Mouse (Mus musculus): ENCODE data around the gene Ptgds. TPM values are rescaled to one million over a fixed set of nuclear protein-coding genes. Genes with fewer than 3 reads are reported as not detected.

Ptgds gene
- polyA plus RNA-seq, 1 experiment from 2014 or later = 1.2 TPM

- Histone ChIP-seq H3K4me1 (replicated peaks; ENCODE audit: control insufficient read depth, insufficient read depth, low read length) (no peaks in the 10 kb centered on the region), H3K9ac (ENCODE audit: low read depth, low read length) (no peak overlapping the region), H3K4me2 (replicated peaks; ENCODE audit: low read depth) (no peak overlapping the region), H3K27me3 (replicated peaks; ENCODE audit: control insufficient read depth, insufficient read depth, low read length) (no peaks in the 10 kb centered on the region), H3K4me3 (ENCODE audit: low read depth, low read length) (no peak overlapping the region), H3K9me3 (ENCODE audit: control insufficient read depth) (no peaks in the 10 kb centered on the region), H3K27ac (ENCODE audit: low read depth, low read length) (no peak overlapping the region), H3K36me3 (ENCODE audit: control insufficient read depth, insufficient read depth) (no peaks in the 10 kb centered on the region; the same call in 1 of the 2 replicates)
- ATAC-seq = no peak
- WGBS = 85% methylated on average over 20 of the region's 20 CpGs
- no peak for TF ChIP-seq CTCF (IDR thresholded peaks at IDR 0.05; ENCODE audit: low read depth)
These were observed 28.8 kb downstream of the Ptgds start for GRCm38 (mm10) chr2:25441067-25441466.

GRCm38 (mm10) chr2:25436286-25436820 is 33.5 kb downstream of the Ptgds start:
- no peak overlapping the region for H3K4me2 ChIP-seq (replicated peaks; ENCODE audit: low read depth)
- TF ChIP-seq CTCF (IDR thresholded peaks at IDR 0.05; ENCODE audit: low read depth) = no peak
- no peak for ATAC-seq
- no peak overlapping the region for H3K27ac ChIP-seq (ENCODE audit: low read depth, low read length)
- WGBS = 80% methylated on average over 10 of the region's 10 CpGs
- H3K9me3 ChIP-seq (ENCODE audit: control insufficient read depth) = no peaks in the 10 kb centered on the region
- no peaks in the 10 kb centered on the region for H3K27me3 ChIP-seq (replicated peaks; ENCODE audit: control insufficient read depth, insufficient read depth, low read length)
- no peak overlapping the region for H3K9ac ChIP-seq (ENCODE audit: low read depth, low read length)
- no peaks in the 10 kb centered on the region for H3K4me1 ChIP-seq (replicated peaks; ENCODE audit: control insufficient read depth, insufficient read depth, low read length)
- H3K36me3 ChIP-seq (ENCODE audit: control insufficient read depth, insufficient read depth) = no peaks in the 10 kb centered on the region; the same call in 1 of the 2 replicates
- H3K4me3 ChIP-seq (ENCODE audit: low read depth, low read length) = no peak overlapping the region

- Histone ChIP-seq H3K9me3 (ENCODE audit: control insufficient read depth) (no peaks in the 10 kb centered on the region), H3K4me3 (ENCODE audit: low read depth, low read length) (no peak overlapping the region), H3K9ac (ENCODE audit: low read depth, low read length) (no peak overlapping the region), H3K4me1 (replicated peaks; ENCODE audit: control insufficient read depth, insufficient read depth, low read length) (no peaks in the 10 kb centered on the region), H3K36me3 (ENCODE audit: control insufficient read depth, insufficient read depth) (no peaks in the 10 kb centered on the region; the same call in 1 of the 2 replicates), H3K27me3 (replicated peaks; ENCODE audit: control insufficient read depth, insufficient read depth, low read length) (no peaks in the 10 kb centered on the region), H3K27ac (ENCODE audit: low read depth, low read length) (no peak overlapping the region), H3K4me2 (replicated peaks; ENCODE audit: low read depth) (no peak overlapping the region)
- 78% methylated on average over 8 of the region's 8 CpGs for WGBS
- no peak for TF ChIP-seq CTCF (IDR thresholded peaks at IDR 0.05; ENCODE audit: low read depth)
- ATAC-seq = no peak
These were observed 35.6 kb downstream of the Ptgds start for GRCm38 (mm10) chr2:25434292-25434691.

GRCm38 (mm10) chr2:25433101-25433500 is 36.7 kb downstream of the Ptgds start:
- Histone ChIP-seq H3K4me1 (replicated peaks; ENCODE audit: control insufficient read depth, insufficient read depth, low read length) (no peaks in the 10 kb centered on the region; the same call in 1 of the 2 replicates), H3K27me3 (replicated peaks; ENCODE audit: control insufficient read depth, insufficient read depth, low read length) (no peaks in the 10 kb centered on the region; the same call in 1 of the 2 replicates), H3K4me3 (ENCODE audit: low read depth, low read length) (no peak overlapping the region), H3K36me3 (ENCODE audit: control insufficient read depth, insufficient read depth) (no peaks in the 10 kb centered on the region), H3K9ac (ENCODE audit: low read depth, low read length) (no peak overlapping the region), H3K9me3 (ENCODE audit: control insufficient read depth) (no peaks in the 10 kb centered on the region), H3K4me2 (replicated peaks; ENCODE audit: low read depth) (no peak overlapping the region), H3K27ac (ENCODE audit: low read depth, low read length) (no peak overlapping the region)
- WGBS = 89% methylated on average over 17 of the region's 17 CpGs
- no peak for ATAC-seq
- no peak for TF ChIP-seq CTCF (IDR thresholded peaks at IDR 0.05; ENCODE audit: low read depth)

- Histone ChIP-seq H3K9ac (ENCODE audit: low read depth, low read length) (no peak overlapping the region), H3K36me3 (ENCODE audit: control insufficient read depth, insufficient read depth) (no peaks in the 10 kb centered on the region), H3K27me3 (replicated peaks; ENCODE audit: control insufficient read depth, insufficient read depth, low read length) (no peaks in the 10 kb centered on the region; the same call in 1 of the 2 replicates), H3K27ac (ENCODE audit: low read depth, low read length) (no peak overlapping the region), H3K4me3 (ENCODE audit: low read depth, low read length) (no peak overlapping the region), H3K4me1 (replicated peaks; ENCODE audit: control insufficient read depth, insufficient read depth, low read length) (no peaks in the 10 kb centered on the region; the same call in 1 of the 2 replicates), H3K4me2 (replicated peaks; ENCODE audit: low read depth) (no peak overlapping the region), H3K9me3 (ENCODE audit: control insufficient read depth) (no peaks in the 10 kb centered on the region)
- no peak for TF ChIP-seq CTCF (IDR thresholded peaks at IDR 0.05; ENCODE audit: low read depth)
- WGBS = 82% methylated on average over 11 of the region's 11 CpGs
- ATAC-seq = no peak
These were observed 37.3 kb downstream of the Ptgds start for GRCm38 (mm10) chr2:25432326-25433098.

GRCm38 (mm10) chr2:25431308-25431855 is 38.5 kb downstream of the Ptgds start:
- H3K9ac ChIP-seq (ENCODE audit: low read depth, low read length) = no peak overlapping the region
- TF ChIP-seq CTCF (IDR thresholded peaks at IDR 0.05; ENCODE audit: low read depth) = no peak
- no peaks in the 10 kb centered on the region for H3K36me3 ChIP-seq (ENCODE audit: control insufficient read depth, insufficient read depth)
- 80% methylated on average over 6 of the region's 6 CpGs for WGBS
- H3K27me3 ChIP-seq (replicated peaks; ENCODE audit: control insufficient read depth, insufficient read depth, low read length) = no peaks in the 10 kb centered on the region; the same call in 1 of the 2 replicates
- H3K27ac ChIP-seq (ENCODE audit: low read depth, low read length) = no peak overlapping the region
- ATAC-seq = no peak
- no peaks in the 10 kb centered on the region; the same call in 1 of the 2 replicates for H3K4me1 ChIP-seq (replicated peaks; ENCODE audit: control insufficient read depth, insufficient read depth, low read length)
- H3K4me3 ChIP-seq (ENCODE audit: low read depth, low read length) = no peak overlapping the region
- no peaks in the 10 kb centered on the region for H3K9me3 ChIP-seq (ENCODE audit: control insufficient read depth)
- H3K4me2 ChIP-seq (replicated peaks; ENCODE audit: low read depth) = no peak overlapping the region

Data from intestine, postnatal 0 days (tissue).